Mouse (Mus musculus) CD8-positive naive resting alpha-beta T cell, adult 2 months (primary cell): ENCODE data around the gene Rgs6.

ENCODE experiments used
- DNase-seq, 2 experiments: peaks; one replicate each; pipeline ENCODE4 v3.0.0; 2022; ENCODE audit warnings: low read depth in 2 of 2, low spot score in 2 of 2

Rgs6 gene

DNA sequence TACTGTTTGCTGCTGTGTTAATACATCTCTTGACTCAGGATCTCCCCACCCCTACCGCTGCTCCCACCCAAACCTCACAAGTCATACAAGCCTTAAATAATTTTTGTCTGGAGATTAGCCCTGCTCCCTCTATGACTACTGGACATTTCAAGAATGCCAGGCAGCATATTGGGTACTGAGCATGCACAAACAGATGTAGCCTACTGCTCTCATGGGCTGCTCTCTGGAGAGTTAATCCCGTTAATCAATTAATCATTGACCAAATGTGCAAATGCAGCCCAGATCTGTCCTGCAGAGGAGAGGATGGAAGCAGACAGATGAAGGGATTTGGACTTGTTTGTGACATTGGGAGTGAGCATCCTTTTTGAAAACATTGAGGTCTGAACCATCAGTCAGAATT is at the start of gene Rgs6:
TSS of gene Rgs6 (plus strand) at position 276 of the 400 bp plus-strand sequence.
- no peak for DNase-seq

DNA sequence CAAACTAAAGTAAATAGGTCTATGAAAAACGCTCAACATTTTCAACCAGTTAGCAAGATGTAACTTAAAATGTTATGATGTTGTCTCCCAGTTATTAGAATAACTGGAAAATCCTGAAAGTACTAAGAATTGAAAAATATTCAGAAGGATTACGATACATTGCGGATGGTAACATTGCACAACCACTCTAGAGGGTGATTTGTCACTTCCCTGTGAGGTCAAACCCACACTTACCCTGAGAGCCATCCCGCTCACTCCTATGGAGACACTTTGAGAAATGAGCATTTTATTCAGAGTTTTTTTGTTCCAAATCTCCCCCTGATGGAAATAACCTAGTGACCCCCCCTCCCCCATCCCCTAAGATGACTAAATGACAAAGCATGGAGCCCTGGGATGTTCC is 41.0 kb upstream of the Rgs6 start:
- DNase-seq = no peak

DNA sequence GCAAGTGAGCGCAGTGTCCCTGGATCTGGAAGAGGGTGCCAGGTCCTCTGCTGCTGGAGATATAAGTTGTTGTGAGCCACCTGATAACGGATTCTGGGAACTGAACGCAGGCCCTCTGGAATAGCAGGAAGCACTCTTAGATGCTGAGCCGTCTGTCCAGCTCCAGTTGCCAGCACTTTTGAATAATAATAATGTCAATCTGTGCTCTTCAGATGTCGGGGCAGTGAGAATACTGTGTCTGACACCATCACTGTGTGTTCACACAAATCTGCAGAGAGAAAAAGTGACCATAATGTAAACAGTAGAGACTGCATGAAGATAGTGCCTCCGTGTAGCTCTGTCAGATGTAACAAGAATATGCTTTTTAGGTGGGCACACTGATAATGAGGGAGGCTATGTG is 38.9 kb upstream of the Rgs6 start:
- DNase-seq = no peak

DNA sequence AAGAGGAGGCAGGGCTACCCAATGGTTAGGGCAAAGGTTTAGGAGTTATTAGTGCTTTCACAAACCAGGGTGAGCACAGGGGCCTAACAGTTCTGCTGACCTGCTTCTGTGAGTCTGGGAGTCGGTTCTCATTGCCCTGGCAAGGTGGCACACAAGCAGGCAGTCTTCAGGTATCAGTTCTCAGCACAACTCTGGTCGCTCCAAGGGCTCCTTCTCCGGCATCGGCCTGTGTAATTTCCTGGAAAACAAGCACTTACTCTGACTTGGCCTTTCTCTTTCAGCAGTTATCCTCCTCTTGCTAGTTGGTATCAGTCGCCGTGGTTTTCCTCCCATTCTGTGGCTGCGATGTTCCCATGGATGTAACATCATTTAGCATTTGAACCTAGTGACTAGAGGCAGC is 38.0 kb upstream of the Rgs6 start:
- DNase-seq = no peak

DNA sequence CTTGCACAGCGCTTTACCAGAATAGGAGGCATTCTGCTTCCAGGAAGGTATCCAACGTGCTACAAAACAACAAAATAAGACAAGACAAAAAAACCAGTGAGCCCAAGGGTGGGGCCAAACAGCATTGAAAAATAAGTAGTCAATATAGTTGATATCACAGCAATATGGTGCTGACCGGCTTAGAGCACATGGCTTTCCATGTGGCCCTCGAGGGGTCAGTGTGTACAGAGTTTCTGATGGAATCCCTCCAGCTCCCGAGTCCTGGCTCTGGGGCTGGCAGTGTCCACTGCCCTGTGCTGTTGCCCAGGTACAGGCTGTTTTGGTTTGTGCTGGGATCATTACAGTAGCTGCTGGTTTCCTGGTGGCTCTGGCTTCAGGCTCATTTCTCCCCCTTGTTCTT is 35.7 kb upstream of the Rgs6 start:
- DNase-seq = no peak

DNA sequence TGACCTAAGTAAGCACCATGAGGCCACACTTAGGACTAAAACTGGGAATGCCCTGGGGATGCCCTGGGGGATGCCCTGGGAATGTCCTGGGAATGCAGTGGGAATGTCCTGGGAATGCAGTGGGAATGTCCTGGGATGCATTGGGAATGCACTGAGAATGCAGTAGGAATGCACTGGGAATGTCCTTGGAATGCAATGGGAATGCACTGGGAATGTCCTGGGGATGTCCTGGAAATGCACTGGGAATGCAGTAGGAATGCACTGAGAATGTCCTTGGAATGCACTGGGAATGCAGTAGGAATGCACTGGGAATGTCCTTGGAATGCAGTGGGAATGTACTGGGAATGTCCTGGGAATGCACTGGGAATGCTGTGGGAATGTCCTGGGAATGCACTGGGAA is 25.2 kb upstream of the Rgs6 start:
- no peak for DNase-seq

DNA sequence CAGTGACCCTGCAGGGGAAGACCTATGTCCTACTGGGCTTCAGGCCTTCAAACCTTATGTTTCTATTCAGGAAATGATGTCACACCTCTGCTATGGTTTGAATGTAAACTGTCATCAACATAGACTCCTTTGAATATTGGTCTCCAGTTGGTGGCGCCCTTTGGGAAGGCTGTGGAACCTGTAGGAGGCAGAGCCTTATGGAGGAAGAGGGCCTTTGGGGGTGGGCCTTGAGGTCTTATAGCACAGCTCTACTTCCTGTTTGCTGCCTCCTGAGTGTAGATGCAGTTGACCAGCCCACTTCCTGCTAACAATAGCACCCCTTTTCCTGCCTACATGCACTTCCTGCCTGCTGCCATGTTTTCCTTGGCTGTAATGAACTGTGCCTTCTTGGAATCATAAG is 19.7 kb upstream of the Rgs6 start:
- no peak for DNase-seq

DNA sequence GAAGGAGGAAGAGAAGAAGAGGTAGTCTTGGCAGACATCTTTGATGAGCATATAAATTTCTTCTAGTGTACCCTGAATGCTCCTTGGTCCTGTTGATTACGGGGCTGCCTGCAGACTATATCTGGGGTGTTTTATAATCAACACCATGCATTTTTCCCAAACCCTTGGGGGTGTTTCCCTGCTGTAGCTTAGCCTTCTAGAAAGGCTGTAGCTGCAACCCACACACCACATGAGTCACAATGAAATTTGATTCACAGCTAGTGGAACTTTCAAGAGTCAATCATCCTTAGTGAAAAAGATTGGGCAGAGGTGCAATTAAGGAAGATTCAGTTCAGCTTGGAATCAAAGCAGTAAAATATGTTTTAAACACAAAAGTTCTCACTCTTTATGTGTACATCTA is 15.4 kb upstream of the Rgs6 start:
- no peak for DNase-seq

DNA sequence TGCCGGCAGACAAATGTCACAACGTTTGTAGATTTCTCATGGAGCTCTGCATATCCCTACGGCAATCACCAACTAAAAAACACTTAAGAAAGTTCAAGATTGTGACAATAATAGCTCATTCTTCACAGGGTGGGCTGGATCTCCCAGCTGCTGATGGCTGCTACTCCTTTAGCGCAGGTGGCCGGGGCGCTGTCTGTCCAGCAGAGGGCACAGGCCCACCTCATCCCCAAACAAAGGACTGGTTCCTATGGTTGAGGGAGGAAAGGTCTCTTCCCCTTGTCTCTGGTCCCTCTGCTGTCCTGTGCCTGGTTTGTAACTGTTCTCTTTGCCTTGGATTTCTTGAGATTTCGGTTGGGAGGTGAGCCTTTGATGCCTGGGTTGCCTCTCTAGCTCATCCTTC is 1.5 kb upstream of the Rgs6 start:
- DNase-seq = no peak

DNA sequence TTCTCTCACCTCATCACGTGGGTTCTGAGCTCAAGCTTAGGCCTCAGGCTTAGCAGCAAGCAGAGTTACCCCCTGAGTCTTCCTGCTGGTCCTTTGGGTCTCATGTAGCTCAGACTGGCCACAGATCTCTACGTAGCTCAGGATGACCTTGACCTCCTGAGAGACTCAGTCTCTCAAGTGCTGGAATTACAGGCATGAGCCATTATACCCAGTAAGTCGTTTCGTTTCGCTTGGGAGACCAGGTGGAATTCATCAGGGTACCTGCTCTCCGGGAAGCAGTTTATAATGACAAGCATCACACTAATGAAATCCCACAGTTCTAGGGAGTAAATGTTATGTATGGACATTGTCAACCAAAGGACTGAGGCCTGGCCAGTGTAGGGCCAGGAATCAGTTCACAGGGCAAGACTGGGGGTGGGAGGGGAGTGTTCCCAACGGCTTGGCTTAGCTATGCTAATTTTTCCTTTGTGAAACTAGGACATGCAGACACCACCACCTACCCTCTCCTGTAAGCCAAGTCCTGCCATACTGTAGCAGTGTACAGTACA is 670 bp upstream of the Rgs6 start:
- DNase-seq = no peak

DNA sequence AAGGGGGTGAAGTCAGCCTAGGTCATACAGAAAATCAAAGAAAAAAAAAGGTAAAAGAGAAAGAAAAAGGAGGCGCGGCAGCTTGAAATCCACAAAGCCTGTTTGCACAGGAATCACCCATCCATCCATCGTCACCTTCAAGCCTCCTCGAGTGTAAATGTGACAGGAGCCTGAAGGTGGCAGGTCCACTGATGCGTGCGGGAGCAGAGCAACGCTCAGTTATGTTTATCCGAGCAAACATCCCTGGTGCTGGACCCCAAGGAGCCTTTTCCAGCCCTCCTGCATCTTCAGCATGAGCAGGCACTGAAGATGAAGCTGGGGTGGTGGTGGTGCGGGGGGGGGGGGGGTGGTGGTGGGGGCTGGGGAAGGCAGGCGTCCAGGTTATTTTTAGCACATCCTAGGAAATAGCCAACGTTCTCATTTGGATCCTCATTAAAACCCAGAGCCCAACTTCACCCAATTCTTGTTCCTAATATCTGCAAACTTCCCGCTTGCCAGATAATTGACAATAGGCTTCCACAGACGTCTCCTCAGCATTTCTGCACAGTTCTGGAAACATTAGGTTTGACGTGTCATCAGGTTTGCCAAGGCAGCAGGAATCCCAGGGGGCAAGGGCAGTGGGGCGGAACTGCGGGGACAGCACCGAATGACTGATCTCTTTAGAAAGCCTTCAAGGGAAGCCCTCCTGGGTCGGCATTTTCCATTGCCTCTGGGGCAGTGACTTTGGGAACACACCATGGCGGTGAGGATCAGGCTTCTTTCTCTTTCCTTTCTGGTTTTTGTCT is 946 bp downstream of the Rgs6 start:
- DNase-seq = no peak

DNA sequence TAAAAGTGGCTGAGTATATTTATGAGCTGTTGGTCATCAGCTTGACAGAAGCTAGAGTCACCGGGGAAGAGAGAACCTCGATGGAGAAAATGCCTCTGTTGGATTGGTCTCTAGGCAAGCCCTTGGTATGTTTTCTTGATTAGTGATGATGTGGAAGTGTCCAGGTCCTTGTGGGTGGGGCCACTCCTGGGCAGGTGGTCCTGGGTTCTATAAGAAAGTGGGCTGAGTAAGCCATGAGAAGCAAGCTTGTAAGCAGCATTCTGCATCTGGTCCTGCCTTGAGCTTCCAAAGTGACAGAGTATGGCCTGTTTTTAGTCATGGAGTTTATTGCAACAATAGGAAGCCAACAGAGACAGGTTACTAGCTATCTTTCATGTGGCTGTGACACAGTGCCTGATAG is 10.9 kb downstream of the Rgs6 start:
- no peak for DNase-seq

DNA sequence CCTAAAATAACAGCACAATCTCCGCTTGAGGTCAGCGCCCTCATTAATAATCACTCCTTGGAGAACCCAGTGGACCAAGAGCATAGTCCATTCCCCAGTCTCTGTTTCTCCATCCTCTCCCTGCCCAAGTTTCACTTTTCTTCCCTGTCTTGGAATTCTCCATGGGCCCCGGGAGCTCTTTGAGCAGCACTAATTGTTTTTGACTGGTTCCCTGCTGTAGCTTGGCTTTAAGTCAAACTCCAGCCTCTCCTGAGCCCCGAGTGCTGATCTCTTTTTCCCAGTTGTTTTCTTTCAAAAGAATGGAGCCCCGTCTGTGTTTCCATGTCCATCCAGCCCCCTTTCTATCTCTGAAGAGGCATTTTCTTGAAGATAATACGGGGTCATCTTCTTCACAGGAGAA is 12.3 kb downstream of the Rgs6 start:
- DNase-seq = no peak

DNA sequence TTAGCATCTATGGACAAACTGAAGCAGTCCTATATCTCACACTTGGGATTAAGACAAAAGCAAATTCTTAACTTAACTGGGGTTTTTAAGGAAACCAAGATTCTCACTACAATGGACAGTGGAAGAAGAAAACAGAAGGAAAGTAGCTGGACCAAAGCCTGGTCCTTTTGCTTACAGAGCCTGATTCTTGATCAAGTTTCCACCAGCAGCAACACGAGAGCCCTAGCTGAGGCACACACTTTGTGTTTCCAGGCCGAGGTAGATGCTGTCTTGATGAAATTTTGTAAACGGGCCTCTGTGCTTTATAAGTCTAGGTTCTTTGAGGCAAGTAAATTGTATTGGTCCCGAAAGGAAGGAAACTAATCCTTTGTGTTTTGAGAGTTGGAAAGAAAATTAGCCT is 14.7 kb downstream of the Rgs6 start:
- no peak for DNase-seq

DNA sequence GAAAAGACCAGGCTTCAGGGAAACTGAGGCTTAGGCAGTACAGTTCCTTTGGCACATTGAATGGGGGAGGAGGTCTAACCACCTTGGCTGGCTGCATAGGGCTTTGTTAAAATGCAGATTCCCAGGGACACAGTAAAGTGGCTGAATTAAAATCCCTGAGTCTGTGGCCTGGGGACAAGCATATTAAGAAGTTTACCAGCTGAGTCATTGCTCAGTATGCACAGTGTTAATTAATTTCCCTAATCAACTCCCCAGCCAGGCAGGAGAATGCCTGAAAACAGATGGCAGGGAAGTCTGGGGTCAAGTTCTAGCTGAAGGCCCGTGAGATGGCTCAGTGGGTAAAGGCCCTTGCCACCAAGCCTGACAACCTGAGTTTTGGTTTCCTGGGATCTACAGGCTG is 15.2 kb downstream of the Rgs6 start:
- no peak for DNase-seq

DNA sequence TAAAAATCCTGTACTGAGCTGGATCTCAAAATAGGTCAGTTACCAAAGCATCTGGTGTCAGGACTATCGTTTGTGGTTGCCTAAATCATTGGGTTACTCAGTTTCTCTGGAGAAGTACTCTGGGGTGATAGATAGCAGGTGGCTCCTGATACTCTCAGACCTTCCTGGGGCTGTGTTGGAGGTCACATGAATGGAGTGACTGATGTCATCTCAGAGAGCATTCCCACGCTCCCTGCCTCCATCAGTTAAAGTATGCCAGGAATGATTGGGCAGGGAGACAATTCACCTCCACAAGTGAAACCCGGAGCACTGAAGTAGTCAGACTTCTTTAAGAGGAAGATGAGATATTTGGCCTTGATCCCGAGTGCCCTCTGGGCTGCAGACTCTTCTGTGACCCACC is 15.9 kb downstream of the Rgs6 start:
- no peak for DNase-seq

DNA sequence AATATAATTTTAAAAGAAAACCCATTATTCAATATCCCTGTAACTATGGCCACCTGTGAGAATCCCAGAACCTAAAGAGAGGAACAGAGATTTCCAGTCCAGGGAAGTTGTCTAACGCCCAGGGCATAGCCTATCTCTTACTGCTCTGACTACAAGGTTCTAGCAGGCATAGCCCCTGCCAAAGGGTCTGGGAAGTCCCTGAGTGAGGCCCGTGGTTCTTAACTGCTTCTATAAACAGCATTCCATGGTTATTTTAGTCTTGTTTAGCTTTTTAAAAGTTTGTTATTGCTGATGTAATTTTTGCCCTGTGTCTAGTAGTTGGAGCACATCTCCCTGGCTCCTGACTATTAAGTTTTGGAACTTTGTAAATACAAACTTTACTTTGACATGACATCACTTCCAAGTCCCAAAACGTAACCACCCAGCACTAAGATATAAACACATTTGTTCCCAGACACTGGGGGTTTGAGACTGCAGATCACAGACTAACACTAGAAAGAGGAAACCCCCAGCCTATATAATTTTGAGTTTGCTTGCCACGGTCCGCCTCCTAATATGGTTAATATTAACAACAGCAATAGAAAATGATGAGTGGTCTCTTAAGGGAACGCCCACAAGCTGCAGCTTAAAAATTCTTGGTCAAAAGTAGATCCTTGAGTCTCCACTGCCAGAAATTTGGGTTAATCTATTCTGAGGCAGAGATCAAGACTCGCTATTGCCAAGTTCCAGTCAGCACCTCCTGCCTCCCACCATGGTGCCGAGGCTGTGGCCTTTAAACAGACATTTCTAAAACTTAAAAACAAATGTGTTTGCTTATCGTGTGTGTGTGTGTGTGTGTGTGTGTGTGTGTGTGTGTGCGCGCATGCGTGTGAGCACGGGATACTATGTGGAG is 24.9 kb downstream of the Rgs6 start:
- DNase-seq = no peak

DNA sequence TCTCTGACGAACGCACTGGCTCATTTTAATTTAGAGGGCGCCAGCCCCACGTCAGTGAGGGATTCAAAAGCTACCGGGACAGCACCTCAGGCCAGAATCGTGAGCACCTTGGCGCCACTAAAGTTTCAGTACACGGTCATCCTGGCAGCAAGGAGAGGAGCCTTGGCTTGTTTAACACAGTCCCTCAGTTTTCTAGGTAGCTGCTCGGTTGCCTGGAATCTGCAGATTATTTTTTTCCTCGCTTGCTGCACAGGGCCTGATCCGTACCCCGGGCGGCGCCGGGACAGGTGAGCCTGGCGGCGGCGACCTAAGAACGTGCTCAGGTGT is 28.4 kb downstream of the Rgs6 start:
- no peak for DNase-seq

DNA sequence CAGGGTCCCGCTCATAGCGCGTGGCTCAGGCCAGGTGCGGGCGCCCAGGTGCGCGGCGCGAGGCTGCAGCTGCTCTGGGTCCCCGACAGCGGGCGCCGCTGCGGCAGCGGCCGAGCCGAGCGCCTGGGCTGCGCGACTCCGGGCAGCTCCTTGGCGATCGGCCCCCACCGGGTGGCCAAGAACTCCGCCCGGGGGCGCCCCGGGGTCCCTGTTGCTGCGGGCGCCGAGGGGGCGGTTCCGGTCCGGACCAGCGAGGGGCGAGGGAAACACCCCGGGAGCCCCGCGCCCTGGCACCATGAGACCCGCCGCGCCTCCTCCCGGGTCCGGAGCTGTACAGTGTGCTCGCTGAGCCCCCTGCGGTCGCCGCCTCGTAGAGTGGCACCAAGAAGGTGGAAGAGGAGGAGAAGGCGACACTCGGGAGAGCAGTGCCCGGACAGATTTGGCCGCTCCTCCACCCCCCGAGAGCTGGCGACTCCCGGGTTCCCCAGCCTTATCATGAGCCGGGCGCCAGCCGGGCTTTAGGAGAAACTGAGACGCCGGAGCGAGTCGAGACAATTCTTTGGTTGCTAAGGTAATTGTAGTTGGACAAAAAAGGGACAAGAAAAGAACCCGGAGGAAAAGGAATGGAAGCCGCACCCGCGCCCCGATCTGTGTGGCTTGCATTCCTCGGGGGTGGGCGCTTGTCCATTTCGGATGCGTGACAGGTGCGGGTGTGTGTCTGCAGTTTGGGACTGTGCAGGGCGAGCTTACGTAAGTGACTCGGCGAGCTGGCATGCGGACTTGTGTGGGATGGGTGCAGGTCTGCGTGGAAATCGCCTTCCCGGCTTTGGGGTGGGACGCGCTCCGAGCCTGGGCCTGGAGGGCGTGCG is 29.0 kb downstream of the Rgs6 start:
- no peak for DNase-seq

DNA sequence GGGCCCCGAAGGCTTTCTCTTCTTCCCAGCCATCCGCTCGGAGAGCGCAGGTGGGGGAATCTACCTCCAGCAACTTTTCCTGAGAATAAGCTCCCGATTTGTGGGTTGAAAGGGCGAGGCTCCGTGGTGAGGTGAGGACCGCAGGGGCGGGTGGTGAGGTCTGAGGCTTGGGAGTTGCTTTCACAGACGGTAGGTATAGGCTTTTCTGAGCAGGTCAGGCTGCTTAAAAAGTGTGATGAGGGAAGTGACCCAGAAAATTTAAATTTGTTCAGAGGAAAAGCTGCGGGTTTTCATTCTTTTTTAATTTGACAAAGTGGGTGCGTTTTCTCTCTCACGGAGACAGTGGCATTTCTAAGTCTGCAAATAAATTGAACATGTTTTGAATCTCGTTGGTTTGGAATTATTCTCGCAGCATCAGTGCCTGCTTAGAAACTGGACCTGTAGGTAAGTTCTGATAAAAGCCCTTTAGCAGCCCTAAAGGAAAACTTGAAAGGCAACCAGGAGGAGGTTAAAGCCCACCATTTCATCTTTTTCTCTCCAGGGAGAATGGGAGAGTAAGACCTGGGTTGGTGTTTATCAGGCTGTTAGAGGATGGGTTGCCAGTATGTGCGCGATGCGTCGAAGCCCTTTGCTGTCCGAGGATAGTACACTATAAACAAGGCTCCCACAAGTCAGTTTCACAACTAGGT is 29.7 kb downstream of the Rgs6 start:
- no peak for DNase-seq

DNA sequence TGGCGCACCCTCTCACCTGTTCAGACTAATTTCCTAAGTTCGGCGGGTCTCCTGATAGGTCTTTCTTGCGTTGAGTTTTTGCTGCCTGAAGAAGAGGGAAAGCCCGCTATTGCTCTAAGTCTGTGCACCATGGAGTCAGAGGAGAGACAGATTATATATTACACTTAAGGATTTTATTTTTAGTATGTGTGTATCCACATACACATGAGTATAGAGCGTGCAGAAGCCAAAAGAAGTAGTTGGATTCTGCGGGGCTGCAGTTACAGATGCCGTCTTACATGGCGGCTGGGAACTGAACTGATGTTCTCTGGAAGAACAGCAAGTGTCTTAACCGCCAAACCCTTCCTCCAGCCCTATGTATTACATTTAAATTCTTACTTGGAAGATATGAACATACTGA is 52.3 kb downstream of the Rgs6 start:
- DNase-seq = no peak
